Mouse (Mus musculus): ENCODE data around the gene Birc6.

GRCm38 (mm10) chr17:74554118-74554517, 26.0 kb downstream of the Birc6 start:
- TF ChIP-seq CTCF (IDR thresholded peaks at IDR 0.05; ENCODE audit: low read depth), result no peak
- TF ChIP-seq EP300 (IDR thresholded peaks at IDR 0.05; ENCODE audit: low read depth), result no peak

Measured in liver, postnatal 0 days (tissue).